Mouse (Mus musculus) heart, postnatal 36 days (tissue): Measurements from ENCODE around the gene Kif1c. TPM values are rescaled to one million over a fixed set of nuclear protein-coding genes. Genes with fewer than 3 reads are reported as not detected.
A peak's percentile ranks its signal among the peaks of the same experiment; 100 is the strongest.
"Not testable (repeated sequence)": the region's sequence is repeated elsewhere in the genome, so short reads cannot be mapped to it uniquely, and the experiment has no call there.

Experiments used
- DNase-seq, 2 experiments: peaks; one replicate each; pipeline ENCODE4 v3.0.0; 2021 to 2022
- intact Hi-C: fragments of 180-260 bp; cut with DNase I; formaldehyde crosslinking; loops from one replicate; pipeline ENCODE4 v1.15.1; 2025
- total RNA-seq, 2 experiments: library from RNA; stranded (reverse); gene quantifications; 2 replicates each; pipeline ENCODE4 v1.2.3; 2021

The Kif1c gene
- total RNA-seq, 2 experiments from 2014 or later: 469 to 490 TPM

DNA sequence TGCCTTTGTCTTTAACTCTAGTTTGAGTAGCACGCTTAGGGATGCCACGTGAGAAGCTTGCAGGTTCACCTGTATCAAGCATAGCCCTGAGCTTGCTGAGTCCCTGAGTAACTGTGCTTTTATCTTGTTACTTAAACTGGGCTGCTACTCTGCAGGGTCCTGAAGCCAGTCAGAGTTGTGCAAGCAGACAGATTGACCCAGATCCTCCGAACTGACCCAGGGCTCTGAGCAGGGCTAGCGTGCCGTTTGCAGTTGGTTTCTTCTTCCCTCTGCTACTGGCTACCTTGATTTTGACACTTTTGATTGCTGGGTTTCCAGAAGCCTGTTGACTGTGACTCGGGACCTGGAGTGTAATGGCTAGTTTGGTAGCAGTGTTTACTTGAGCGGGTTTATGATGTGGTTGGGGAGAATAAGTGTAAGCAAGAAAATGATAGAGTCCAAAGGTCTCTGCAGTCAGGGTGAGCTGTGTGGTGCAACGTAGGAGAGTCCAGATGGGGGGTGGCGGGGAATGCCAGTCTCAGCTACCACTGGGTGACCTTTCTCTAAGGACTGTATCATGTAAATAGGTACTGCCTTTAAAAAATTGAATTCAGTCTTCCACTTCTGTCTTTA is 30.2 kb downstream of the Kif1c start:
- DNase-seq: no peak
- intact Hi-C loops: no loop called here

DNA sequence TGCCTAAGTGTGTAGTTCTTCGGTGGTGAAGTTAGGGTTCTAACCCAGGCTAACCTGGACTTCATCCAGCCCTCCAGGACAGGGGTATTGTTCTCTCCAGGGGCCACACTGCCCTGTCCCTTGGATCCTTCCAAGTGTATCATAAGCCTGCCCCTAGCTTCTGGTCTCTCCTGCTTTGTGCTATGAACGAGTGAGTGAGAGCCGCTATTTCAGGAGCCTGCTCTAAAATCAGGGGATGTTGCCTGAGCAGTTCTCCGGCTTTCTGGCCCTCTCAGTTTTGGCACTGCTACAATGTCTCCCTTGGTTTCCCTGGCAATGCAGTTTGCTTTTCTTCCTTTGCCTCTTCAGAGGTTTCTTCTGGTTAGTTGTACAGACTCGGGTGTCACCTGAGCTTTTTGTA is 30.8 kb downstream of the Kif1c start:
- DNase-seq: no peak
- intact Hi-C loops: no loop called here

DNA sequence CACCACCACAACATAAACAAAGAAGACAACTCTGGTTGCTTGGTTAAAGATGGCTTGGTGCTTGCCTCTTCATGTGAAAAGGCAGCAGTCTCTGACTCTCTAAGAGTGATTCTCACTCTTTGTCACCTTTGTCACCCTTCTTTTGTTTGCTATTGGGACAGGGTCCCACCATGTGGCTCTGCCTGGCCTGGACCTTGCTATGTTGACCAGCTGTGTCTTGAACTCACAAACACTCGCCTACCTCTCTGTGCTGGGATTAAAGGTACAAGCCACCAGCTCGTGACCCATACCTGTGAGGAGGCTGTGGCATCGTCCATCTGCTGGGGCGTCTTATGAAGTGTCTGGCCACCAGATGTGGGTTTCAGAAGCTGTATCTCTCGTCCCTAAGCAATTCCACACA is 32.9 kb downstream of the Kif1c start:
- intact Hi-C loops: no loop called here
- DNase-seq: no peak

DNA sequence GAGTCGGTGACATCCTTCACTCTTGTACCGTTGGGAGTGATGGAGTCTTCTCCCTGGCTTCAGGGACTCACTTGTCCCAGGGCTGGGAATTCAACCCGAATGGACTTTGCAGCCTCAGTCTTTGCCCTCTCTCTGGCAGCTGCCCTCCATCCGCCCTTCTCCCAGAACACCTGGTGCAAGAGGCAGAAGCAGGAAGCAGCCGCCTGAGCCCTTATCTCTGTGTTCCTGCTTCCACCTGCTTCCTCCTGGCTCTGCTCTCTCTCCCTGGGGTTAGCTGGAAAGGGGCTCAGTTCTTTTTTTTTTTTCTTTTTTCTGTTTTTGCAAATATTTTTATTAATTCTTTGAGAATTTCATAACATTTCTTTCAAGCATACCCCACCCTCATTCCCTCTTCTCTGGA is 37.4 kb downstream of the Kif1c start:
- intact Hi-C loops: no loop called here
- no peak for DNase-seq

DNA sequence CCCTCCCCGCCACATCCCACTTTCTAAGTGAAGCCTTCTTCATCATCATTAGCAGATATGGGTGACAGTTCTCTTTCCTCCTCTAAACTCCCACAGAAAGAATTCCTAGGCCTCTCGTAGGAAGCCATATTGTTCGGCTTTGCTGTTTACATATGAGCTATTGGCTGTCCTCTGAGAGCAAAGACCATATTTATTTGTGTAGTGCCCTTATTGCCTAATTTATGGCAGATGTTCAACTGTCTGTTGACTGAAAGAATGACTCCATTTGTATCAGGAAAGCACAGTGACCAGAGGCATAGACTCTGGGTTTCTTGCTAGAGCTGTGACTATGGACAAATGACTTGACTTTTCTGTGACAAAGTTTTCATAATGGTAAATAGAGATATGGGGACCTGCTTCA is 41.3 kb downstream of the Kif1c start:
- no peak for DNase-seq
- intact Hi-C loops: no loop called here

DNA sequence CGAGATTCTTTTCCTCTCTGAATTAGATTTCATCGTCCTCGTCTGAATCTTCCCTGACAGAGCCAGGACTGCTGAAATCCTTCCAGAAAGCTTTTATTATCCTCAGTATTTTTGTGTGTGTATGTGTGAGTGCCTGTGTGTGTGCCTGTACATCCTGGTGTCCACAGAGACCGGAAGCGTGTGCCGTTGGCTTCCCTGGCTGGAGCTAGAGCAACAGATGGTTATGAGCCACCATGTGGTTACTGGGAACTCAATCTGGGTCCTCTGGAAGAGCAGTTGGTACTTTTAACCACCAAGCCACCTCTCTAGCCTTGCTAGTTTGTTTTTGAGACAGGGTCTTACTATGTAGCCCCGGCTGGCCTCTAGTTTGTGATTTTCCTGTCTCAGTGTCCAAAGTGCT is 41.8 kb downstream of the Kif1c start:
- no peak for DNase-seq
- intact Hi-C loops: no loop called here

DNA sequence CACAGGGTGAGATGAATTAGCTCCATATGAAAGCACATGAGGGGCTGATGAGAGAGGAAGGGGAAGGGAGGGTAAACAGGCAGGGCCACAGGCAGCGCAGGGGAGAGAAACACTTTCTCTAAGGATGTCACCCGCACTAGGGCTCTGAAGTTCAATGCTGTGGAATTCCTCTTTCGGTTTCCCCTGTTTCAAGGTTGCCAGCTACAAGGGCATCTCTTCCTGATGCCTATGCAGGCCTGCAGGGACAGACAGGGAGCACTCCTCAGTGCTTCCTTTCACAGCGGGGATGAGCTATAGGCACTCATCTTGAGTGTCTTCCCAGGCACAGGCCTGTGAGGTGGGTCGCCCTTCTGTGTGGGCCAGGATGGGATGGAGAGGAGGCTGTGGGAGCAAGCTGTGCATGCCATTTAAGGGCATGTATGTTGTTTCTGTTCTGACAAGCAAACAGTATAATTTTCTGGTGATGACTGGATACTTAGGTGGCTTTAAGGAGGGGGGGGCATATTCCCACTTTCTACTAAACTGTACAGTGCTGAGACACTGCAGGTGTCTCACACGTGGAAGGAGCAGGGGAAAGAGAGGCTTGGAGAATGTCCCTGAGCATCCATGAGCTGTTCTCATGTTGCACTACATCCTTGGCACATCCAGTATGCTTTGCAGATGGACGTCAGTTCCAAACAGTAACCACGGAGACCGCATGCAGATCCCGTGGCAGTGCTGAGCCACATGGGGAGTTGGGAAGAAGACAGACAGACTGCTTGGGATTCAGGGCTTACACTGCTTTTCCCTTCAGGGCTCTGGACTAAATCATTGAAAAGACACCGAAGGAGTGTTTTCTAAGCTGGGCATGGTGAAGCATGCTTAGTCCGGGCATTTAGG is 42.5 kb downstream of the Kif1c start:
- intact Hi-C loops: no loop called here
- no peak for DNase-seq

DNA sequence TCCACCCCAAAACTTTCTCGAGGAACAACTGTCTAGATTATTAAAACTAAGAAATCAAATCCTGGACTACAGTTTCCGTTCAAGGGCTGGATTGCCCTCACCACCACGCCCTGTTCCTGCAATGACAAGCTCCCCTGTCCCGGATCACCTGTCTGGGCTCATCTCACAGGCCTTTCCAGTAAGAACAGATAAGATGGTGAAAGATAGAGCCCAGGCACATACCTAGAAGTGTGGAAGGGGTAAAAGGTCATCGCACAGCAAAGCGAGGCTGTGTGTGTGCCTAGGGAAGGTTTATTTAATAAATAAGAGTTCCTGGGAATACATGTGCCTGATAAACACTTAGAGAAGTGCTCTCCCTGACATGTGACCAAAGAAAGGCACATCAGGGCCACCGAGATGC is 45.3 kb downstream of the Kif1c start:
- DNase-seq: no peak
- intact Hi-C loops: no loop called here

DNA sequence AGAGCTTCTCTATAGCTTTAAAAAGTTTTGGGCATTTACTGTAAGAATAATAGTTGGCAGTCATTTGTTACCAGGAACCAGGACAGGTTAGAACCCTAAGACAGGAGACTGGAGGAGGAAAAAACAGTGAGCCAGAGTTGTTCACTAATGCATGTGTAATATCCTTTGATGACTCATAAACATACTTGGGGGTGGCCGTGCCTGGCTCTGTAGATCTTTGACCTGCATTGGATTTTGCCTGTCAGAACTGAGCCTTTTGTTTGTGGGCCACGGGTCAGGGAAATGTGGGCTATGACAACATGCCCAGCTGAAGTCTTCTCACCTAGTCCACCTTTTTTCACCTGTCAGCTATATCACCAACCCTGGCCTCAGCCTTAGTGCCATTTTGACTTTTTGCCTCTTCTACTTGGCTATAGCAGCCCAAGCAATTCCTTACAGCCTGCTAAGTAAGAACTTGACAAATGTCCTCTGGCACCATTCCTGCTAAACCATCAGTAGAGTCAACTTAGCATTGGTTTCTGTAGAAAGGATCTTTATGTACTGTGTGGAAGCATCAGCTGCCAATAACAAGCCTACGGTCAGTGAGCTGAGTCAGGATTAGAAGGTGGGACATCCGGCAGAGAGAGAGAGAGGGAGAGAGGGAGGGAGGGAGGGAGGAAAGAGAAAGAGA is 47.7 kb downstream of the Kif1c start:
- DNase-seq: no peak
- intact Hi-C loops: no loop called here

DNA sequence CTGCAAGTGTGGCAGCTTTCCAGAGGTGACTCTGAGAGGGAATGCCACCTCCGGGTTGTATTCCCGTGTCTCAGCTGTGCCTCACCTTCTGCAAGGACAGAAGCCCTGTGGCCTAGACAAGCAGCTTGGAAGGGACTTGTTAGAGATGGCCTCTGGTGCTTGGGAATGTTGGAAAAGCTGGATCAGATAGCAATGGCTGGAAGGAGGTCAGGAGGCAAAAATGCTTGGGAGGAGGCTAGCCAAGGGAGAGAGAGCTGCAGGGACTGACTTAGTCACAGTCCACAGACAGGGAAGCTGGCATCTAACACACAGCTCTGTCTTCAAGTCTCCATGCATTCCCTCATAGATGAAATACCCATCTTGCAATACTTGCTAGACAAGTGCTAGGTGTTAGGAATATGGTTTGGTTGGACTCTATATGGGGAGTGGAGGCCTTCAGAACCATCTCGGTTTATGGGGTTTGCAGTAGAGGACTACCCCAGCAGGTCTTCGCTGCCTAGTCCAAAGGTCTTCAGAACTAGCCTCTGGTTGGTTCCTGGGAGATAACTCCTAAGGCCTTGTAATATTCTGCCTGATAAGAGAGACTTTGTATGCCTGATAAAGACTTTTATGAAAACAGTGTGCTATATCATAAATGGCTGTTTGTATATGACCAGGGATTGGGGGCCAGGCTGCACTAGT is 52.1 kb downstream of the Kif1c start:
- no peak for DNase-seq
- intact Hi-C loops: no loop called here

DNA sequence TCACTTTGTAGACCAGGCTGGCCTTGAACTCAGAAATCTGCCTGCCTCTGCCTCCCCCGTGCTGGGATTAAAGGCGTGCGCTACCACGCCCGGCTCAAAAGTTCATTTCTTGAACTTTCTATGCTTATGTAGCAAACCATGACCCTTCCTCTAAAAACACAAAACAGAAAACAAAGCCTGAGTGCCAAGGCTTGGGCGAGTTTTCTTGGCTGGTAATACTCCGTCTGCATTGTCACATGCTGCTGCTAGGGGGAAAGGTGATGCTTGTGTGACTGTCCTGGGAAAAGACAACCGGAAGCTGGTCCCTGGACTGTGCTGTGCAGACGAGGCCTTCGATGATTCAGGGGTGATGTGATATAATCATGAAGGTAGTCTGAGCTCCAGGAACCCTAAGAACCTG is 52.8 kb downstream of the Kif1c start:
- no peak for DNase-seq
- intact Hi-C loops: no loop called here

DNA sequence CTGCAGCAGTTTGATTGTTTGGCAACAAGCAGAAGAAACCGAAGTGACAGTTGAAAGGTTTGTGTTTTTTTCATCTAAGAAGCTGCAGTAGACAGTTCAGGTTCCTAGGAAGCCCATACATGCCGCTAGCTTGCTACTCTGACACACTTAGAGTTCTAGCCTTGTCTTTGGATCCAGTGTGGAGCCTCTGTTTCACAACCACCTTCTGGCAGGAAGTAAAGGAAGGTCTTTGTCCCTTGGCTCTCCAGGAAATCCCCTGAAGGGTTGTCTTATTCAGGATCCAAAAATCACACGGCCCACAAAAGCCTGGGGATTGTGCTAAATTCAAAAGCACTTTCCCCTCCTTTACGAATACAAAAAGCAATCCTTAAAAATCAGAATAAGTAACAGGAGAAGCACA is 54.1 kb downstream of the Kif1c start:
- intact Hi-C loops: no loop called here
- no peak for DNase-seq

DNA sequence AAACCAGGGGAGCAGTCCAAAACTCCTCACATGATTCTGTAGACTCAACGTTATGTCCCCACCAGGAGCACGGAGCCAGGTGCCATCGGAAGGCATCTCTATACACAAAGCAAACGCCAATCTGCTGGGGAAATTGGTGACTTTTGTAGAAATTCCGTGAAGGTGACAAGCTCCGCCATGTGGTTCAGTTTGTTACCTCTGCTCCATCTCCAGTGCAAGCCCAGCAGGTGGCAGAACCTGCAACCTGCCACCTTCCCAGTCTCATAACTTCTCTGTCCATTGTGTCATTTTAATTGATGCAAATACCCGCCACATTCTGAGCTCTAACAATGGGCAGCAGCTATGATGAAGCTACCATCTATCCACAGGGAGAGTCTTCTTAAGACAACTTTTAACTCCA is 54.6 kb downstream of the Kif1c start:
- no peak for DNase-seq
- intact Hi-C loops: loop anchor here (1.0 to 5.0 kb wide), 3 partner anchors 68 to 323 kb away; partner anchors contain the start of genes Arrb2 and Camta2

DNA sequence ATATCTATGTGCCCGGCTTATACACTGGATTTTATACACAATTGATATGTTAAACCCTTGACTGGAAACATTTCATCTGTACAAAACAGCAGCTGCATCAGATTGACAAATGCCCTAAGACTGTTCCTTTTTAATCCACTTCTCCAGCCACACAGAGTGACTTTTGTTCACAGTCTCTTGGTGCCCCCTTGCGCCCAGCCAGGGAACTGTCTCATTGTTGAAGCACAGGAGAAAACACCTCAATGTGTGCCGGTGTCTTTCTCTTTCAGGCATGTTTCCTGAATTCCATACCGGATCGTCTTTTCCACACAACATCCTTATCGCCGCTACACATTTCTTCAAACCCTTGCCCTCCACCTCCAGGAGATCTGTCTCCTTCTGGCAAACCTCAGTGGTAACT is 55.3 kb downstream of the Kif1c start:
- intact Hi-C loops: loop anchor here (1.0 to 5.0 kb wide), 4 partner anchors 68 to 323 kb away; partner anchors contain the start of genes Arrb2, Camta2 and Vmo1
- peak; percentile 81 to 90 for DNase-seq

DNA sequence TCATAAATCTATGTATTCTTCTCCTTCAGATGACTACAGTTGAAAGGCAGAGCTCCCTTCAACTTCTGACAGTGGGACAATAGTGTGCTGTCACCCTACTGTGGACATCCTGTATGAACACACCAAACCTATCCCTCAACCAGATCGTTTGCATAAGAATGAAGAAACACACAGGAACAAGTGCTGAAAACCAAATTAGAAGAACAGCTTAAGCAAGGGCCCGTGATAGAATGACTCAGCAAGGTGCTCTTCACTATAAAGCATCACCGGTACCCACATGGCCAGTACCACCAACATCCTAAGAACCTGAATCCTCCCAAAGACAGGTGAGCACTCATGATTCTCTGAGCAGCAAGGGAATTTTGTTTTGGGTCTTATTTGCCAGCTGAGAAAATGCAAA is 60.1 kb downstream of the Kif1c start:
- intact Hi-C loops: not testable (repeated sequence)

DNA sequence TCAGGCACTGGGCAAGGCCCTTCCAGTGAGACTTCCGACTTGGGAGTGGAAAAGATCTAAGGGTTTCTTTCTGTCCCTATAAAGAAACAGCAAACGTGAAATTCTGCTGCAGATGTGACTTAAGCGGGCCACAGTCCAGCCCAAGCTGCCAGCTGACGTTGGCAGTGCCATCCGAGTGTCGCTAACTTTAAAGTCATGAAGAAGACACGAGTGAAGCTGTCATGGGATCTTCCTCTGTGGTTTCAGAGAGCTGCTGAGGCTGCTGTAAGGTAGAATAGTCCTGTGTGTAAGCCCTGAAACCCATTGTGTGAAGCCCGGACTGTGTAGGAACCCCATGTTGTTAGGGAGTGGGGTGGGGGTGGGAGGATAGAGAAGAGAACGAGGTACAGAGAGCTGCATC is 62.3 kb downstream of the Kif1c start:
- intact Hi-C loops: no loop called here
- DNase-seq: no peak

More for the DNA sequence above, 60.1 kb downstream of the Kif1c start:
- not testable (repeated sequence) for DNase-seq

DNA sequence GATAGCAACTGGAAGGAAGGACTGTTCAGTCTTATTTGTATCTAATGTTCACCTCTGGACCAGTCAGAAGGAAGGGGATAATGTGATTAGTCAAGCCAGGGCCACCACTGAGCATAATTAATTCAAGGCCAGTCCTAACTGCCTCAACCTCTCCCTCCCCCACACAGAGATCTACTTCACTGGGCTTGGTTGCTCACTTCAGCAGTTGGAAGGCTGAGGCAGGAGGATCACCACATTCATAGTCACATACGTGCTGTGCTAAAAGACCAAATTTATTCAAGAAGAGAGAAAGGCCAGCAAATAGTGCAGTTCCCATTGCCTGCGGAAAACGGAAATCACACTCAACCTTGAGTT is 63.2 kb downstream of the Kif1c start:
- intact Hi-C loops: no loop called here
- DNase-seq: no peak

DNA sequence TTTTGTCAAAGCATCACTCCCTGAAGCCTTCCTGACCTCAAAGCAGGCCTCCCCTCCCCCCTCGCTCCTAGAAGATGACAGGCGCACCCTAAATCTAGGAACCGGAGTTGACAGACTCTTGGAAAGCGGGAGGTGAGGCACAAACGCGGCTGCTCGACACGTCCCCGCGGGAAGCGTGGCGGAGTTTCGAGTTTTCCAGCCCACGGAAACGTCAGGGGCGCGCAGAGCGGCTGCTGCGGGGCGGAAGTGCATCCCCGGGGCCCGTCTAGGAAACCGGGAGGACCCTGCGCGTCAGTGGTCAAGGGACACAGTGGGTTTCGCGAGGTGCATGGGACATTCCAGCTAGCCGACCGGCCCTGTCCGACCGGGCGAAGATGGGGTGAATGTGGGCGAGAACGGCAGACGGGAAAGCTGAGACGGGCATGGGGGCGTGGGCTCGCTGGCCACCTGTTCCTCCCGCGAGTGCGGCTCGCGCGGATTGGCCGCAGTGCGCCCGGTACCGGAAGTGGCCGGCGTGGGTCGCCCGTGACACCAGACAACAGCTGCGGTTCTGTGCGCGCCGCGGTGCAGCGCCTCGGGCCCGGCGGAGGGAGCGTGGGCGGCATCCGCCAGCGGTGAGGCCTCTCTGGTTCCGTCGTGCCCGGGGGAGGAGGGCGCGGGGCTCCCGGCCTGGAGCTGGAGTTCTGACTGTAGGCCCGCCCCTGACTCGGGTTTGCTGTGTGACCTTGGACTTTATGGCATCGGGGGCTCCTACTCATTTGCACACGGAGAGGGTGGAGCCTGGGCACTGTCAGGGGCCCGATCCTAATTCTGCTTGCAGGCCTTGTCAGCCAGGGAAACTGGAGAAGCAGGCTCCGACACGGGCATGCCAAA is 63.8 kb downstream of the Kif1c start, which contains the start of gene Zfp3:
Gene Zfp3, plus strand, starts transcription at position 274 of the 873 bp plus-strand sequence.
- intact Hi-C loops: no loop called here
- DNase-seq: peak; percentile 73 to 83

DNA sequence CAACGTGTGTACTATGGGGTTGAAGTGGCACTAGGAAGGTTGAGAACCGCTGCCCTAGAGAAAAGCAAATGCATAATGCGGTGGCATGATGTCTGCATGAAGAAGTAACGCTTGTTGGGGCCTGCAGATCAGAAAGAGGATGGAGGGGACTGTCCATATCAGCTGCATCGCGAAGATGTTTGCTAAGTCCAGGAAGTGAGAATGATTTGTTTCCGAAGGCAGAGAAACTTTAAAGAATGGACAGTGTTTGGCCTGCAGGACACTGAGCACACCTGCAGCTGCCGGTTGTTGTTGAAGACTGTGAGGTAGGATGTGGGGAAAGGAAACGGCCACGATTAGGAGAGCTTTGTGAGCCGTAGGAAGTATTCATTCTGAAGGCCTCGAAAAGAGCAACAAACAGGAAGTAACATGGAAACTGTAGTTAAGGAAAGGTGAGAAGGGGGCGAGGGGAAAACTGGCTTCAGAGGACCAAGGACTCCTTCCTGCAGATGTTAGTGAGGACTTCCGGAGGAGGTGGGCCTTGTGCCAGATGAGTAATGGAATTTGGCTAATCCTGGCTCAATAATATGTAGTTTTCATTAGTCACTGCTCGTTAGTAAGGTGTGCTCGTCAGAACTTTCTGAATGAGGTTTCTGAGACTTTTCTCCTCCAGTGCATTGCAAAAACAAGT is 65.6 kb downstream of the Kif1c start:
- peak; percentile 25 to 57 for DNase-seq
- intact Hi-C loops: no loop called here
